Mouse (Mus musculus) right cerebral cortex, postnatal 4 days (tissue): ENCODE measurements around the gene St13.

Experiments
- DNase-seq: peaks from one replicate; pipeline ENCODE4 v3.0.0-alpha.2; 2022

St13 gene

DNA sequence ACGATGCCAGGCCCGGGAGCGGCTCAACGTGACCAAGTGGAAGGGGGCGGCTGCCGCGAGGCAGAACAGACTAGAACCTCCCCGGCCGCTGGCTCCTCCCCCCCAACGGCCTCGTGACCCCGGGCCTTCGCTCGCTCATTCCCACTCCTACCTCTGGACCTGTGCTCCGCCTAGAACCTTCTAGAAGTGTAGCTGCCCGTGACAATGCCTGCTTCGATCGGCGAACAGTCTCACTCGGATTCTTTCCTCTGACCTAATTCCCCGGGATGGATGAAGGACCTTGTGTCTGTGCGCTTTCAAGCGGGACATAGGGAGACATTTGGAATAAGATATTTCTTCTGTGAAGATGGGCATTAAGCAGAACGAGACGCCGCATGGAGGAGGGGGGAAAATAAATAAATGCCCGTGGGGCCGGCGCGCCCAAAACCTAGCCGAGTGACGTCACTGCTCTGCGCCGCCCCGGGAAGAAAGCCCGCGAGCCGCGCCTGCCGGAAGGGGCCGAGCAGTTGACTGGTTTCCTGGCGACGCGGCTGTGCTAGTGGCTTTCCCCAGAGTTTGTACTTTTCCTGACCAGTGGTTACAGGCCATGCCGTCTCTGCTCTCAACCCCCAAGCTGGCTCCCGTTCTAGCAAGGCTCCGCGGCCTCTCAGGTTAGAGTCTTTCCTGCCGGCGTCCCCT lies at the start of gene St13, which contains the start of gene Xpnpep3:
TSS of gene St13 (minus strand) at position 440 of the 678 bp plus-strand sequence.
TSS of gene Xpnpep3 (plus strand) at position 501 of the 678 bp plus-strand sequence.
- peak; percentile 99 for DNase-seq

DNA sequence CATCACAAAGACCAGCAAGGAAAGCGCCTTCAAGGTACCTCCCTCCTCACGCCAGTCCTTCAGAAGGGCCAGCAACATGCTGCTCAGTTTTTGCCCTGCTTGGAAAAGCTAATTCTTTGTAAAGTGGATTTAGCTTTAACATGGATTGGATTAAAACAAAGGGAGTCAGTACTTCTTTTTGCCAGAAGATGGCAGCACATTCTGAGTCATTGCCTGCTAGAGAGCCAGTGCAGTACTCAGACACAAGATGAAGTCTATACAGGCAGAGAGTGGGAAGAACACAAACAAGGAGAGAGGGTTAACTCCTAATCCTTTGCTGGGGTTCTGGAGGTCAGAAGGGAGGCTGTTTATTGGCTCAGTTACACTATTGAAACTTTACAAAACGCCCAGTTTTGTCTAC lies 48.6 kb upstream of the St13 start:
- DNase-seq, result peak; percentile 45

DNA sequence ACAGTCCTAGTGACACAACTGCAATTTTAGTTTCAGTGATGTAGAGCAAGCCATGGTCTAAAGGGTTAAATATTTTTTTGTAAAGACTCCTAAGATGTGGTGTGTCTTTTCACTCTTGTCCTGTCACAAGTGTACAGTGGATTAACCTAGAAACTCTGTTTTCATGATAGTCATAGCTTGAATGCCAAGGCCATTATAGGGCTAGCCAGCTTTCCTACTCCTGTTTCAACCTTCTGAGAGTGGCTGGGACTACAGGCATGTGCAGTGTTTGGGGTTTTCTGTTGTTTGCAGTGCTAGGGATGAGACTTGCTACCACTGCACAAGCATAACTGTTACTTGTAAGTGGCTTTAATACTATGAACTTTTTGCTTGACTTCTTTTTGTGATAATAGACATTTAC lies 39.4 kb upstream of the St13 start:
- DNase-seq, result no peak

DNA sequence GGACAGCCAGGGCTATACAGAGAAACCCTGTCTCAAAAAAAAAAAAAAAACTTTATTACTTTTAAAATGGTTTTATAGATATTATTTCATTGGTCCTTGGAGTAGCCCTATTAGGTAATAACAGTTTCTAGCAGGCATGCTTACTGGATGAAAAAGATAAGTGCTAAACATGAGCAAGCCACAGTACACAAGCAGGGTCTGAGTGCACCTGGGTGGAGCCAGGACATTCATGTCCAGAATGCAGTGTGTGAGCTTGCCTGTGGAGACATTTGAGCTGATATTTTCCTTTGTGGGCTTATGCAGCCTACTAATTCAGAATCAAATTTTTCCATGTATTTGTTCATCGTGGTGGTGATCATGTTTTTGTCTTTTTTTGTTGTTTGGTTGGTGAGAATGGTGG lies 38.5 kb upstream of the St13 start:
- no peak for DNase-seq

DNA sequence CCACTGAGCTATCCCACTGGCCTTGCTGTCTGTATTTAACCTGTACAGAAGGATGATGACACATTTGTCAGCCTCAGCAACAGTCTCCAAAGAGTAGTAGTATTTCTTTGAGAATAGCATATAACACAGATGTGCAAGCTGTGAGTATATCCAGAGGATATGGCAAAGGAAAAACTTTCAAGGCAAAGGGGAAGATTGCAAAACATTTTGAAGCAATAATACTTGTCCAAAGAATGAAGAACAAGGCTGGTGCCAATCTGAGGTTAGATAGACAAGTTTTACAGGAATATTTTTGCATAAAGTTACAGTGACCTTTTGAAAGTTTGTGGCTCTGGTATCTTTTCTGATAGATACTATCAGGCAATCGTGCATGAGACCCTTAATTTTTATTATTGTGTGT lies 31.3 kb upstream of the St13 start:
- DNase-seq, result no peak

DNA sequence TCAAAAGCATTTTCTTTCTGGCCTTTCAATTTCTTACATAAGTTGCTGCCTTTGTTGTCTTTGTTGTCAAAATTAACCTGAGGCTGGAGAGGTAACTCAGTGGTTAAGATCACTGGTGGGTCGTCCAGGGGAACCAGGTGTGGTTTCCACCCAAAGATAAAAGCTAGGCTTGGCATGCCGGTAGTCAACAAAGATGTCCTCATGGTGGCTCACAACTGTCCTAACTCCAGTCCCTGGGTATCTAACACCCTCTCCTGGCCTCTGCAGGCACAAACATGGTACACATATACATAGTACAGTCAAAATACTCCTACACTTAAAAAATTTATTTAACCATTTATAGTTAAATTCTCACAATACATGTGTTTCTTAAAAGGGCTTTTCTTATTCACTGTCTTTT lies 28.1 kb upstream of the St13 start:
- DNase-seq, result no peak

DNA sequence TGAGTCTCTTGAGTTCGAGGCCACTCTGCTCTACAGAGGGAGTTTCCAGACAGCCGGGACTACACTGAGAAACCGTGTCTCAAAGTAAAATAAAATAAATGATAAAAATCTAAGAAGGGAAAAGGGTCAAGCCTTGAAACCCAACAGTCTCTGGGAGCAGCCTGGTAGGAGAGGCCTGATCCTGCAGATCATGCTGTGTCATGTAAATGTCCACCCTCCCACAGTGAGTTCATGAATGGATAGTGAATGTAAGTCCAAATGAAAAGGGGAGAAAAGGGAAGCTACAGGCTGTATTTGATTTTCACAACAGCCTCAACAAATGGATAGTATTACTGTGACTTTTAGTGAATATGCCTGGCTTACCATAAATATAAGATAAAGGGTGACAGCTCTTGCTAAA lies 25.4 kb upstream of the St13 start:
- no peak for DNase-seq

DNA sequence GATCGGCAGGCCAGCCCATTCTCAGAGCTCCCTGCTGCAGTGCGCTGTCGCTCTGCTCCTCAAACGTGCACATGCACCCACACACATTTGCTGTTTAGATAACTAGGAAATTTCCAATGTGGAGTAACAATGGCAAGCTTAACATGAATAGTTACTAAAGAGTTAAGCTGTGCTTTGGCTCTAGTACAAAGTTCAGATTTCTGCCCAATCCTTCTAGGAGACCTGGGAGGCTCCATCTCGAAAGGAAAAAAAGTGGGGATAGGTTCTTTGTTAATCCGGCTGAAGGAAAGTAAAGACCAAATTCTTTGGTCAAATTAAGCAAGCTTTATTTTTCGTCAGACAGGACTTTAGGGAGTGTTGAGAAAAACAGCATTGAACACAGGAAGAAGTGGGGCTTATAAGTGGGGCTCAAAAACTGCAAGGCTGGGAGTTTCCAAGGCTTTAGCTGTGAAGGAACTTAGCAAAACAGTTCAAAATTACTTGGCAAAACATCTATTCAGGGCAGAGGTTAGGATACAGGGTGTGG lies 22.3 kb upstream of the St13 start:
- DNase-seq, result no peak

DNA sequence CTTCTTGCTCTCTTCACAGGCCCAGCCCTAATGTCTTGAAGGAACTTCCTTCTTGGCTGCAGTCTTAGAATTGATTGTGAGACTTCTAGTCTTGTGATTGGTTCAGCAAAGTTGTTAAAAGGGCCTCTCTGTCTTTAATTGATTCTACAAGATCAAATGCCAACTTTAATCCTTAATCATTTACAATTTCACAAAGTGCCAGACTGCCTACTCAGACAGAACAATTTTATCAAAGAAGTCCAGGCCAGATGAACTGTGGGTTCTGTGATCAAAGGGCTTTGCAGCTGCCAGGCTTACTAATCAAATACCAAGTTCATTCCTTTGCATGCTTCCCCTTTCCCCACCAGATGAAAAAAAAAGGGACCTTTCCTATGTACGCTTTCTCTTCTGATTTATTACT lies 21.6 kb upstream of the St13 start:
- no peak for DNase-seq

DNA sequence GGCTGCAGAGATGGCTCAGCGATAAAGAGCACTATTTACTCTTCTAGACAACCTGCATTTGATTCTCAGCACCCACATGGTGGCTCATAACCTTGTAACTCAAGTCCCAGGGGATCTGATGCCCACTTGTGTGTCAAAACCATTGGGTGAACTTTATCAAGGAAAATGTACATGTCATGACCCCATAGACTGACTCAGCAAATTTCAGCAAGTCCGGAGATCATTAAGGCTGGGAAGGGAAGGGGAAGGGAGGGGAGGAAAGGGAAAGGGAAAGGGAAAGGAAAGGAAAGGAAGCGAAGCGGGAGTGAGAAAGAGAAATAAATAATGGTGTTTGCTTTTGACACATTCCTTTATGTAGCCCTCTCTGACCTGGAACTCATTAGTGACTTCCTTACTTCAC lies 18.2 kb upstream of the St13 start:
- no peak for DNase-seq

DNA sequence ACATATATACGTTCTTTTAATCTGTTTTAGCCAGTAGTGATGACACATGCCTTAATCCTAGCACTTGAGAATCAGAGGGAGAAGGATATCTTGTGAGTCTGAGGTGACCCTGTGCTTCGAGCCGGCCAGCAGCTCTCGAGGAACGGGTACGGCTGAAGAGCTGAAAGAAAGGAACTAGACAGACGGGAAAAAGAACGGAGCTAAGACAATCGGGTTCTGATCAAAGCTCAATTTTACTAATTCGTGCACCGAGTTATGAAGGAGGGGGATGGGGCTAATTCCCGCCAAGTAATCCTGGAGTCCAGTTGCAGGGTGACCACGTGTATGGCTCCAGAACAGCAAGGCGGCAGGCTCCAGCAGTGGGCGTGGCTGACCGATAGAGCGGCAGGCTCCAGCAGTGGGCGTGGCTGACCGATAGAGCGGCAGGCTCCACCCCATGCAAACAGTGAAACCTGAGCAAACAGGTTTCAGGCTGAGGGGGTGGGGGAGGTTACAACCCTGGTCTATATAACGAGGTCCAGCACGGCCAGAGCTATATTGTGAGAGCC lies 17.0 kb upstream of the St13 start:
- peak; percentile 13 for DNase-seq

DNA sequence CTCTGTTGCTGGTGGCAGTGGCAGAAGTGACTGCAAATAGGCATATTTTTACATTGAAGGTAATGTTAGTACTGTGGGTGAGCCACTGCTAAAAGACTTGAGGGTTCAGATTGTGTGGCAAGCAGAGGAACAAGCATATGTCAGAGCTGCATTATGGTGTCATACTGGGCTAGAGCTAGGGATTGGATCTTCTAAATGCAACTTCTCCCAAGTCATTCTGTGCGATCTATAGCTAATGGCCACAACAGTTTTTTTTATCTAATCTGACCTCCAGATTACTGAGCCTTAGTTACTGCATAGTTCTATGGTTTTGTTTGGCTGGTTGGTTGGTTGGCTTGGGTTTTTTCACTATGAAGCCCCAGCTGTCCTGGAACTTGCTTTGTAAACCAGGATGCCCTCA lies 8.3 kb upstream of the St13 start, which contains the start of gene Dnajb7:
TSS of gene Dnajb7 (minus strand) at position 101 of the 400 bp plus-strand sequence.
- DNase-seq, result no peak

DNA sequence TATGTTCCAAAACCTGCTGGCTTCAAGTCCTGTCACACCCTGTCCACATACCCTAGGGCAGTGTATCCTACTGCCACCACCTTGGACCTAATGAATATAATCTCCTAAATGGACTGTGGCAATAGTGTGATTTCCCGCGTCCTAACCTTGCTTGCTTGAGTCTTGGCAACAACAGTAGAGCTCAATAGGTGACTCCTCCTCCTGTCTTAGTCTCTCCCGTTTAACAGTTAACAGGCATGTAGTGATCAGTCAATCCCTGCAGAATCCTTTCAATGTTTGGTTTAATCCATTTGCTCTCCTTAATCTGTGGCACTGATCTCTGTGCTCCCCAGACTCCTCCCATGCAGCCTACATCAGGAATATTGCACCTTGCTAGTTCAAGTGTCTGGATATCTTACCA lies 5.1 kb upstream of the St13 start:
- no peak for DNase-seq

DNA sequence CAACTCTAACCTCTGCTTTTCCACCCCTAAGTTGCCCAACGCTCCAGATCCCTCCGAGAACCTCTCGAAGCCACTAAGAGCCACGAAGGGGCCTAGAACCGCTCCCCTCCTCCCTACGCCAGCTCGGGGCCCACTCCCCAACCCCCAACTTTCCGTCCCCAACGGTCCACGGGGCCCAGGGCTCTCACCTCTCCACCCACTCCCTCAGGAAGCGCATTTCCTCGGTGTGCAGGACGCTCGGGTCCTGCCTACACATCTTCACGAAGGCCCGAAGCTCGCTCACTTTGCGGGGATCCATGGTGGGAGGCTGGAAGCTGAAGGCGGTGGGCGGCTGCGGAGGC lies 610 bp downstream of the St13 start:
- no peak for DNase-seq

DNA sequence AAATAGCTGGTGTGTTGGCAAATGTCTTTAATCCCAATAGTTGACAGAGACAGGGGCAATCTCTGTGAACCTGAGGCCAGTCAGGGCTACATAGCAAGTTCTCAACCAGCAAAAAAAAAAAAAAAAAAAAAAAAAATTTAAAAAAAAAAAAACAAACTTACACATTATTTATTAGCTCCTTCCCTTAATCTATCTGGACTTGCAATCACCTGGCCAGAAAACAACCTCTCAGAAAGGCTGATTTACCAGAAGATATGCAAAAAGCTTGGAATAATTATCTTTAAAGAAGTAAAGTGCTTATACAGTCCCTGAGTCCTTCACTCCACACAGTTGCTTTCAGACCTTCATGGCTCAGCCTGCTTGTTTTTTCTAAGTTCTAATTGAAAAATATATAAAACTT lies 1.7 kb downstream of the St13 start:
- no peak for DNase-seq

DNA sequence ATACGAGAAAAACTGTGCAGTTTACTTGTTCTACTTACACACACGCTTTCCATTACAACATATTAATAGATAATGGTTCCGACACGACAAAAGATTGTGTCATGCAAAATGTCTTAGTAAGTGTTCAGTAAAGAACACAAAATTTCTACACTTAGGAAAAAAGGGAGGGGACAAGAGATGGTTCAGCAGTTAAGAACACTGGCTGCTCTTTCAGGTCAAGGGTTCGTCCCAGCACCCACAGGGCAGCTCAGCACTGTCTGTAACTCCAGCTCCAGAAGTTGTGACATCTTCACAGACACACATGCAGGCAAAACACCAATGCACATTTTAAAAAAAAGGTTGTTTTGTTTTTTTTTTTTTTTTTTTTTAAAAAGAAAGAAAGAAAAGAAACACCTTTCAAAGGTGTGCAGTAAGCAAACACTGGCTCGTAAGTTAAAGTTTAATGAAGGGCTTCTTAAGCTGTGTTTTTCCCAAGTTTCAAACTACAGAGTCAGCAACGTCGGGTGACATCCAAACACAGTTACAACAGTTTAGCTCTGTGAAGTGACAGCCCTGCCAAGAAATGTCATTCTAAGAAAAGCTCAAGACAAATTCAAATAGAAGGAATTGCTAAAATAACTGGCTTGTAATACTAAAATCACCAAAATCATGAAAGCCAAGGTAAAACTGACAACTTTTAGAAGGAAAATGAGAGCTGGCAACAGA lies 5.5 kb downstream of the St13 start:
- DNase-seq, result no peak

DNA sequence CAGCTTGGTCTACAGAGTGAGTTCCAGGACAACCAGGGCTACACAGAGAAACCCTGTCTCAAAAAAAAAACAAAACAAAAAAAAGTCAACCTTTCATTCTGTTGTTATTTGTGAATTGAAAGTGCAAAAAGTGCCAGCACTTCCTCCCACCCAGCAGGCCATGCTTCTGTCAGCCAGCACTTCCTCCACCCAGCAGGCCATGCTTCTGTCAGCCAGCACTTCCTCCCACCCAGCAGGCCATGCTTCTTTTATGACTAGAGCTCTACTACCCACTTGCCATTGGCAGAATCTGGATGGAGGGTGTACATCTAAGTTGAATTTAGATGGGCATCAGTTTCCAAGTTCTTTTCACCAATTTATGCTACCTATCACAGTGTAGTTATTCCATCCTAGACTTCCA lies 6.9 kb downstream of the St13 start:
- no peak for DNase-seq

DNA sequence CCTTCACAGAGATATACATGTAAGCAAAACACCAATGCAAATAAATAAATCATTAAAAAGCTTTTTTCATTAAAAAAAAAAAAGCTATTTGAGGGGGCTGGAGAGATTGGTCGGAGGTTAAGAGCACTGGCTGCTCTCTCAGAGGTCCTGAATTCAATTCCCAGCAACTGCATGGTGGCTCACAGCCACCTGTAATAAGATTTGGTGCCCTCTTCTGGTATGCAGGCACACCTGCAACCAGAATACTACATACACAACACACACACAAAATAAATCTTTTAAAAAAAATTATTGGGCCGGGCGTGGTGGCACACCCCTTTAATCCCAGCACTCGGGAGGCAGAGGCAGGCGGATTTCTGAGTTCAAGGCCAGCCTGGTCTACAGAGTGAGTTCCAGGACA lies 13.6 kb downstream of the St13 start:
- DNase-seq, result no peak

DNA sequence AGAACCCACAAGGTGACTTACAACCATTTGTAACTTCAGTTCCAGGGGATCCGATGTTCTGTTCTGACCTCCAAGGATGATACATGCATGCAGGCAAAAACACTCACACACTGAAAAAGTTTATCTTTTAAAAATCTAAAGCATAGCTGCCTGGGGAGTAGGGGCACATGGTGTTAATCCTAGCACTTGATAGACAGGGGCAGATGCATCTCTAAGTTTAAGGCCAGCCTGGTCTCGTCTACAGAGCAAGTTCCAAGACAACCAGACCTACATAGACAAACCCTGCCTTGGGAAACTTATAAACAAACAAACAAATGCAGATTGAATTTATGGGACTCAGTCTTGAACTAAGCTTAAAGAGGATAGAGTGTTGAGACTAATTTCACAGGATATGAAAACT lies 21.0 kb downstream of the St13 start:
- DNase-seq, result no peak

DNA sequence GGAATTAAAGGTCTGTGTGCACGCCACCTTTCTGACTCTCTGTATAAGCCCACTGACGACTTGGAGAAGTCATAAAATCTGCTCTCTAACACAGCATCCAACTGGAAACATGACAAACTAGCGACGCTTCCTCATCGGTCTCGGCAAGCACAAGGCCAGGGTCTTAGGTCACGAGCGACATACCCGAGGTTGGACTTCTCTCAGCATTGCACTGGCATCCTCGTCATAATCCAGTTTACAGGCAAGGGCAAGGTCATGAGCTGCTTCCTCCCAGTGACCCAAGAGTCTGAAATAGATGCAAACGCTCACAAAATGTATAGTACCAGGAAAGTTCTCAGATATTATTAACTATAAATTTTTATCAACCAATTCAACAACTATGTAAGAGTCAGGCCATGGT lies 25.3 kb downstream of the St13 start:
- DNase-seq, result no peak

DNA sequence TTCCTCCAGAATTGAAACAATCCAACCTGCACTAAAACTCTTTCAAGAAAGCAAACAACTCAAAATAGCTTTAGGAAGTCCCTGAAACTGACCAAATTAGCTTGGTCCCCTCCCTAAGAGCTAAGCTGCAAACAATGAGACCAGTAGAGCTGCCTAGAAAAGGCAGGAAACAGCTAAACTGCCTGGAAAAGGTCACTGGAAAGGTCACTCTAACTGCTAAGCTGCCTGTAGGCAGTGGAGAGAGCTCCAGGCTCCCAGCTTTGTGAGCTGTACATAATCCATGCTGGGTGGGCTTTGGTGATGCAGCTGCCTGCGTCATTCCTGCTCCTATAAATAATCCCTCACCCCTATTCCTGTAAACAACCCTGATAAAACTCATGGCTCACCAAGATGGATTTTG lies 29.5 kb downstream of the St13 start:
- no peak for DNase-seq

DNA sequence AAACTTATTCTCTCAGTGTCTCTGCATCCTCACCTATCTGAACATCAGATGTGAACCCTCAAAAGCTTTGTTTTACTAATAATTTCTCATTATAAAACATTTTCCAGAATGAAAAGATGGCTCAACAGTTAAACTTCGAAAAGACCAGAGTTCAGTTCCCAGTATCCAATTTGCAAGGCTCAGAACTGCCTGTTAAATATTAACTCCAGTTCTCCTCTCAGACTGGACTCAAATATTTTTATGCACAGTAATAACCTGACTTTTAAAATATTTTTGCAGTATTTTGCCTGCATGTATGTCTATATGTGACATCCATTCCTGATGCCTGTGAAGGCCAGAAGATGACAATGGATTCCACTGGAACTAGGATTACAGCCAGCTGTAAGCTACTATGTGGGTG lies 31.3 kb downstream of the St13 start:
- DNase-seq, result no peak

DNA sequence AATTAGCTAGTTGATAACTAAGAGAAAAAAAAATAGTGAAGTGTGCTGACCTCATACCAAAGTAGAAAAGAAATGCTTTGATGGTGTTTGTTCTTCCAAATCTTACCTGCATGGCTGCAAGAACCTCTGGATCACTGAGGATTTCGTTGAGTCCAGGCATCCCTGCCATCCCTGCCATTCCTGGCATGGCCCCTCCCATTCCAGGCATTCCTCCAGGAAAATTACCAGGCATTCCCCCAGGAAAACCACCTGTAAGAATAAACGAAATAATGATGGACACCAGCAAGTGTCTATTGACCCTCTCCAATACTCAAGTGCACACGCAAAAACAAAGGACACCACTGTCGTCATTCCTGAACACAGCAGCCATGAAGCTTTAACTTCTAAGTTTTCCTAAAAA lies 33.6 kb downstream of the St13 start:
- no peak for DNase-seq

DNA sequence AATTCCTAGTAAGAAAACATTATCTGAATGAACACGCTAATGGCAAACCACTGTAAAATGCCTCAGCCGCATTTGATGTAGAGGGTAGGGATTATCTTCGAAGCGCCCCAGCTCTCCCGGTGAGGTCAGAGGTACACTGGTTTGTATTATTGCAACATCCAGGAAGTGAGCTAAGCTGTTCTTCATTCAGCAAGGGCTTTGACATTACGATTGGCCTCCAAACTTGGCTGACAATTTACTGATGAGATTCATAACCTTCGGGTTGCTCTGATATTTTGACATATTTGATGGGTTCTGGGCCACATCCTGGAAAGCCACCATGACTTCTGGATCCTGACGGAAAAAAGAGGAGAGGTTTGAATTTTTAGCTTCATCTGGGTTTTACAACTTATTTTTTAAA lies 34.6 kb downstream of the St13 start:
- no peak for DNase-seq
